Mouse (Mus musculus) liver, embryonic 14.5 days (tissue): ENCODE results near the gene Olfr109. TPM values are rescaled to one million over a fixed set of nuclear protein-coding genes. Genes with fewer than 3 reads are reported as not detected.

Experiments used
- ATAC-seq: fragments of 200-750 bp; cut with Nextera tagmentation; 2 replicates; pipeline ENCODE4 v1.8.0; 2017; ENCODE audit warnings: moderate number of reproducible peaks, mild to moderate bottlenecking, moderate library complexity; ENCODE audit not compliant: insufficient read depth
- DNase-seq, 3 experiments: peaks; one replicate each; pipeline ENCODE4 v3.0.0-alpha.2; 2012 to 2013; ENCODE audit warnings: low read depth in 3 of 3, low spot score in 3 of 3
- H3K27ac ChIP-seq: fragments of 300-500 bp; sonication (generic); 2 replicates; pipeline ENCODE4 v1.5.1; 2014; ENCODE audit warnings: moderate library complexity, mild to moderate bottlenecking, control low read depth, inconsistent platforms
- H3K27me3 ChIP-seq: fragments of 300-500 bp; sonication (generic); 2 replicates; pipeline ENCODE4 v1.6.1; 2014; ENCODE audit warnings: mild to moderate bottlenecking, low read length, moderate library complexity; ENCODE audit not compliant: control insufficient read depth, insufficient read depth
- H3K36me3 ChIP-seq: fragments of 300-500 bp; sonication (generic); replicated peaks from 2 replicates; pipeline ENCODE4 v1.6.1; 2014; ENCODE audit warnings: low read depth; ENCODE audit not compliant: control insufficient read depth, insufficient read depth
- H3K4me1 ChIP-seq, 2 experiments: fragments of 200-500 bp in 1 of 2; fragments of 300-500 bp in 1 of 2; sonication (generic) in 1 of 2; replicated peaks; 2 replicates each; pipeline ENCODE4 v1.6.1; 2012 to 2014; ENCODE audit warnings: antibody characterized with exemption in 1 of 2, inconsistent platforms in 1 of 2, low read length in 1 of 2; ENCODE audit not compliant: control insufficient read depth in 2 of 2, insufficient read depth in 2 of 2
- H3K4me2 ChIP-seq: fragments of 300-500 bp; sonication (generic); 2 replicates; pipeline ENCODE4 v1.6.1; 2014; ENCODE audit warnings: low read depth, mild to moderate bottlenecking, control low read depth, moderate library complexity
- H3K4me3 ChIP-seq, 2 experiments: fragments of 200-500 bp in 1 of 2; fragments of 300-500 bp in 1 of 2; sonication (generic) in 1 of 2; 2 replicates each; pipeline ENCODE4 v1.5.1; 2012 to 2014; ENCODE audit warnings: low read depth in 2 of 2, low read length in 2 of 2, mild to moderate bottlenecking in 2 of 2, control low read depth in 1 of 2, inconsistent platforms in 1 of 2, moderate library complexity in 1 of 2; ENCODE audit not compliant: insufficient read depth in 1 of 2
- H3K9ac ChIP-seq: fragments of 300-500 bp; sonication (generic); replicated peaks from 2 replicates; pipeline ENCODE4 v1.6.1; 2014; ENCODE audit warnings: mild to moderate bottlenecking, control low read depth, moderate library complexity
- H3K9me3 ChIP-seq: fragments of 300-500 bp; sonication (generic); 2 replicates; pipeline ENCODE4 v1.6.1; 2016; ENCODE audit warnings: low read length, mixed read lengths; ENCODE audit not compliant: control insufficient read depth
- CTCF ChIP-seq: IDR thresholded peaks from 2 replicates; pipeline ENCODE4 v1.5.1; 2016; ENCODE audit warnings: antibody characterized with exemption, low read depth, control low read depth
- EP300 ChIP-seq: IDR thresholded peaks from 2 replicates; pipeline ENCODE4 v1.6.1; 2016; ENCODE audit warnings: antibody characterized with exemption, low read depth
- WGBS: fragments of 180-500 bp; shearing (Covaris S2); extraction: QIAGEN DNeasy Blood & Tissue Kit; methylation state at CpG from one replicate; pipeline ENCODE4 v1.1.7; 2014; ENCODE audit not compliant: insufficient replicate concordance; 5-methylcytosine and 5-hydroxymethylcytosine counted together
- polyA plus RNA-seq, 2 experiments: library from polyadenylated mRNA; depleted of rRNA in 1 of 2; stranded (reverse) in 1 of 2; unstranded in 1 of 2; fragments of >200 nt; fragmentation: Nextera tagmentation in 1 of 2; extraction: Ambion mirVana in 1 of 2; gene quantifications; 2 replicates each; pipeline versions ENCODE4 v1.2.1 to v1.2.3; 2012 to 2014

The Olfr109 gene
- not detected in 2 replicates for polyA plus RNA-seq (2012; rRNA removed)
- polyA plus RNA-seq (2014; fragmentation: Nextera tagmentation; extraction: Ambion mirVana): not detected in 2 replicates

DNA sequence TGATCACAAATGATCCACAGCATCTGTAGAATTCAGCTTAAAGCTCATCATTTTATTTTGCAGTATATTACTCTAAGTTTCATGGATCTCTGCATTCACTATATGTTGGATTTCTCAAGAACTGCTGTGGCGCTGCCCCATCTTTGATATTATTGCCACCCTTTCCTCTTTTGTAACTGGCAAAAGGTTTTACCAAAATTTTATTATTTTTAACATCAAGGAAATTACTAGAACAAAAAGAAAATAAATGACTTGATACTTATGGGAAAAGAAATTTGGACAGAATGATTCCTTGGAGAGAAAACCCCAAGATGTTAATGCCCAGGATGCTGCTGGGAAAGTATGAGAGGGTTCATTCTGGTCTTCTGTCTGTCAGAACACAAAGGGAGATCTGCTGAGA lies at the start of gene Olfr109:
TSS of gene Olfr109 (plus strand) at position 301 of the 400 bp plus-strand sequence.
- ATAC-seq: no peak
- Histone ChIP-seq H3K9me3 (no peaks in the 10 kb centered on the region), H3K9ac (no peak within 1 kb of the TSS), H3K36me3 (no peaks in the 10 kb centered on the region), H3K4me3 (no peak within 1 kb of the TSS), H3K4me1 (no peaks in the 10 kb centered on the region), H3K27me3 (no peaks in the 10 kb centered on the region), H3K4me2 (no peak within 1 kb of the TSS), H3K27ac (no peak within 1 kb of the TSS)
- WGBS: 53% methylated on average over 1 of the region's 1 CpGs
- TF ChIP-seq CTCF (no peak), EP300 (no peak)
- DNase-seq: no peak

DNA sequence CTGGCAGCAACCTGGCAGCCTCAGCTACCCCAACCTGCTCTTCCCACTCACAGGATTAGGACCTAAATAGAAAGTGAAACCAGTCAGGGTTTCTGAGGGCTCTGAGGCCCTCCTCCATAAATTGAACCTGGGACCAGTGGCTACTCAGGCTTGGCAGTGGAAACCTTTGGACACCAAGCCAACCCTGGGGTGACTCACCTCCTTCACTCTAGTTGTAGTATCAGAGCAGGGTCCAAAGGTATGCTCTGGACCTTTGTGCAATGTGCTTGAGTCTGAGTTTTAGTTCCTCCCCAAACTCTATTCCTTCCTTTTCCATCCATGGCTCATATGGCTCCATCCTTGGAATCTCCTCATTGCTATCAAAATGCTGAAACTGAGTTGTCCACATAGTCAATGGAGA lies 45.3 kb upstream of the Olfr109 start:
- no peak for ATAC-seq
- no peak overlapping the region for H3K9ac ChIP-seq
- DNase-seq: no peak

DNA sequence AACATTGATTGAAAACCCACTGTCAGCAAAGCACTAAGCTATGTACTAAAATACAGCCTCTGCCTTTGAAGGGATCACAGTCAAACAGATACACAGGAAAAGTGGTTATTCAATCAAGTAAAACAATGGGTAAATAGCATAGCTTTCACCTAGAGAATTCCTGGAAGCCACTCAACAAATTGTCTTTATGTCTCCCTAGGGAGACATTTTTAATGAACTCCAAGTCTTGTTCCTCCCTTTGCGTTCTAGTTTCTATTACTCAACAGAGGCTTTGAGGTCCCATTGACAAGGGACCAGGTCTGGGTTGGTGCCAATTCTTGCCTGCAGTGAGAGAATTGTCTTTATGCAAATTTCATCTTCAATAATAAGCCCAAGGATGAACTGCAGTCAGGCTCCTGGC lies 13.5 kb upstream of the Olfr109 start, which contains the start of gene Olfr108:
TSS of gene Olfr108 (plus strand) at position 301 of the 400 bp plus-strand sequence.
- DNase-seq (no peak), ATAC-seq (no peak)
- TF ChIP-seq CTCF (no peak), EP300 (no peak)
- Histone ChIP-seq H3K9me3 (no peaks in the 10 kb centered on the region), H3K36me3 (no peaks in the 10 kb centered on the region), H3K4me3 (no peak within 1 kb of the TSS), H3K27me3 (no peaks in the 10 kb centered on the region), H3K4me2 (no peak within 1 kb of the TSS), H3K9ac (no peak within 1 kb of the TSS), H3K27ac (no peak within 1 kb of the TSS), H3K4me1 (no peaks in the 10 kb centered on the region)
- WGBS: 54% methylated on average over 1 of the region's 1 CpGs

More for the DNA sequence above, 45.3 kb upstream of the Olfr109 start:
- H3K27ac ChIP-seq: no peak overlapping the region
- H3K4me2 ChIP-seq: no peak overlapping the region
- H3K36me3 ChIP-seq: no peaks in the 10 kb centered on the region
- no peaks in the 10 kb centered on the region for H3K27me3 ChIP-seq
- H3K9me3 ChIP-seq: no peaks in the 10 kb centered on the region
- no peaks in the 10 kb centered on the region for H3K4me1 ChIP-seq
- H3K4me3 ChIP-seq: no peak overlapping the region
- no peak for TF ChIP-seq CTCF
- no peak for TF ChIP-seq EP300

DNA sequence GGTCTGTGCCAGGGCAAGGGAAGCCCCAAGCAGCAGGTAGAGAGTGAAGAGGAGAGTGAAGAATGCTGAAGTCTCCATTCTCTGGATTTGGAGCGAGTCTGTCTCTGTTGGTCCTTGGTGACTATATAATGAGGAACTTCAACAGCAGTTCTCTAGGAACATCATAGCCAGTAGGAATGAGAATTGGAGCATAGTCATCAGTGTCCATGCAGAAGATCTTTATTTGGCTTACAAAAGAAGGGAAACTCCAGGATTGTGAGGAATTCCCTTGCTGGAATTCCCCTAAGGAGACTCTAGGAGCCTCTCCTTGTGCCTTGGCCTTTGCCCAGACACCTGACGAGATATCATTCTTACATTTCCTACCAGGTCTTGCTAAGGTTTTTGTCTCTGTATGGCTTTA lies 24.7 kb downstream of the Olfr109 start, which contains the start of gene H2-M2:
TSS of gene H2-M2 (minus strand) at position 101 of the 400 bp plus-strand sequence.
- 52% methylated on average over 2 of the region's 2 CpGs for WGBS
- H3K4me1 ChIP-seq: no peaks in the 10 kb centered on the region
- H3K9ac ChIP-seq: no peak within 1 kb of the TSS
- ATAC-seq (no peak), DNase-seq (no peak)
- no peaks in the 10 kb centered on the region for H3K9me3 ChIP-seq
- TF ChIP-seq EP300 (no peak), CTCF (no peak)
- H3K27ac ChIP-seq: no peak within 1 kb of the TSS
- H3K27me3 ChIP-seq: no peaks in the 10 kb centered on the region
- no peak within 1 kb of the TSS for H3K4me3 ChIP-seq
- H3K4me2 ChIP-seq: no peak within 1 kb of the TSS
- H3K36me3 ChIP-seq: no peaks in the 10 kb centered on the region

DNA sequence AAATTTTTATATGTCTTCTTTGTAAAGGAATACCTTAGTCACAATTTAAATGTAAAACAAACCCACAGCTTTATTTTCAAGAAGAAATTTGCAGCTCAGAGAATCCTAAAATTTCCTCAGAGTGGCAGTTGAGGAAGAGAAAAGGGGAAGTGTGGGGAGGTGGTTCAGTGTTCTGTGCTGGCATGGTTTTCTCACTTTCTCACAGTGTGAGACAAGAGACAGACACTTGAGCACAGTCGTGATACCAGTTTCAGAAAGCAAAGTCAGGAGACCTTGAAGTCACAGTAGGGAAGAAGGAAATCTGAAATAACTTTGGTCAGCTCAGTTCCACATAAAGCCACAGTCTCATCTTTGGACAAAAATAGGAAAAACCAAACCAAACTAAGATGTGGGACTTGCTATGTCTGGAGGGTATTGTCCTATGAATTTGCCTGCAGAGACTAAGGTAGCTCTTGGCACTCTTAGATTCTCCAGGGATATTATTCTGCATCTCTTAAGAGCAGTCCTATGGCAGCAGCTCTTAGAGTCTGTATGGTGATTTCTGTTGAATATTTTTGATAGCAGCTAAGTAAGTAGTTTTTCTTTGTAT lies 33.3 kb downstream of the Olfr109 start, which contains the start of gene Olfr110:
TSS of gene Olfr110 (plus strand) at position 539 of the 589 bp plus-strand sequence.
- DNase-seq: no peak
- no peak within 1 kb of the TSS for H3K4me2 ChIP-seq
- no peak for ATAC-seq
- H3K27me3 ChIP-seq: no peaks in the 10 kb centered on the region
- no peaks in the 10 kb centered on the region for H3K4me1 ChIP-seq
- no peak within 1 kb of the TSS for H3K4me3 ChIP-seq
- no peak within 1 kb of the TSS for H3K27ac ChIP-seq
- H3K9ac ChIP-seq: no peak within 1 kb of the TSS
- H3K36me3 ChIP-seq: no peaks in the 10 kb centered on the region
- no peaks in the 10 kb centered on the region for H3K9me3 ChIP-seq
- TF ChIP-seq CTCF: no peak
- no peak for TF ChIP-seq EP300
- 4% methylated on average over 1 of the region's 1 CpGs for WGBS
